Mouse (Mus musculus): ENCODE measurements around the gene Peli3.

GRCm38 (mm10) chr19:4943253-4943588, 294 bp upstream of the Peli3 start:
- no peak for TF ChIP-seq CTCF (IDR thresholded peaks at IDR 0.05; ENCODE audit: extremely low read depth, insufficient read depth, insufficient read length, insufficient replicate concordance)
- no peak for TF ChIP-seq POLR2A (IDR thresholded peaks at IDR 0.05; ENCODE audit: low read depth, low read length)
